Mouse (Mus musculus) megakaryocyte-erythroid progenitor cell, adult 5-6 weeks (primary cell): ENCODE results near the gene Slc25a34. TPM values are rescaled to one million over a fixed set of nuclear protein-coding genes. Genes with fewer than 3 reads are reported as not detected.

Experiments used
- ATAC-seq: replicated peaks from 2 replicates; pipeline ENCODE4 v1.8.0; 2016; ENCODE audit warnings: mild to moderate bottlenecking, inconsistent platforms; ENCODE audit not compliant: severe bottlenecking, poor library complexity, low FRiP score, low TSS enrichment
- total RNA-seq, 2 experiments: library from RNA; stranded (forward) in 1 of 2; stranded (reverse) in 1 of 2; fragments of 200-1000, 215-1000 nt in 1 of 2; fragments of >200 nt in 1 of 2; fragmentation: Nextera tagmentation in 1 of 2; gene quantifications; 2 replicates each; pipeline ENCODE4 v1.2.3; 2014 to 2017

The Slc25a34 gene
- total RNA-seq (2014; fragmentation: Nextera tagmentation) (not detected in 2 replicates), total RNA-seq (2017) (0.65 TPM in 1 of 2 replicates, not detected in the other)

DNA sequence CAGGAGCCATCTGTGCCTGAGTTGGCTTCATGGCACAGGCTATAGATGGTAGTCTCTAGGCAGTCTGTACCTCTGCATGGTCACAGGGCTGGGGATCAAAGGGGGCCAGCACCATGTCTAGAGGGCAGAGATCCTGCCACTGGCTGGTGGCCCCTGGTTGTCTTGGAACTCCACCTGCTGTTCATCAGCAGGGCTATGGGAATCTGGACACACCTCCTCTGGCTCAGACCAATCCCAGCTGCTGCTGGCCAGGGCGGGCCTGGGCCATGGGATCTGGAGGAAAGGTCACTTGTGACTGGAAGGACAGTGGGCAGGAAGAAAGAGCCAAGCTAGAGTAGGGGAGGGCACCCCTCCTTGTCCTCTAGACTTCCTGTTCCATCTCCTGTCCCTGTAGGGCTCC, at the start of gene Slc25a34:
Gene Slc25a34 (minus strand): TSS at position 156 of the 400 bp plus-strand sequence.
- ATAC-seq, result no peak

- 0 out of 2 replicates have a peak, but pooled peaks have one; percentile 24 for ATAC-seq
These were observed 48.7 kb upstream of the Slc25a34 start for GRCm38 (mm10) chr4:141672325-141672724.

- no peak for ATAC-seq
These were observed 47.8 kb upstream of the Slc25a34 start for GRCm38 (mm10) chr4:141671389-141671788.

- no peak for ATAC-seq
These were observed 46.5 kb upstream of the Slc25a34 start for GRCm38 (mm10) chr4:141669898-141670712.

- no peak for ATAC-seq
These were observed 41.2 kb upstream of the Slc25a34 start, which contains the start of gene Plekhm2 for GRCm38 (mm10) chr4:141664799-141665198. TSS of gene Plekhm2 (minus strand) at chr4:141664899.

DNA sequence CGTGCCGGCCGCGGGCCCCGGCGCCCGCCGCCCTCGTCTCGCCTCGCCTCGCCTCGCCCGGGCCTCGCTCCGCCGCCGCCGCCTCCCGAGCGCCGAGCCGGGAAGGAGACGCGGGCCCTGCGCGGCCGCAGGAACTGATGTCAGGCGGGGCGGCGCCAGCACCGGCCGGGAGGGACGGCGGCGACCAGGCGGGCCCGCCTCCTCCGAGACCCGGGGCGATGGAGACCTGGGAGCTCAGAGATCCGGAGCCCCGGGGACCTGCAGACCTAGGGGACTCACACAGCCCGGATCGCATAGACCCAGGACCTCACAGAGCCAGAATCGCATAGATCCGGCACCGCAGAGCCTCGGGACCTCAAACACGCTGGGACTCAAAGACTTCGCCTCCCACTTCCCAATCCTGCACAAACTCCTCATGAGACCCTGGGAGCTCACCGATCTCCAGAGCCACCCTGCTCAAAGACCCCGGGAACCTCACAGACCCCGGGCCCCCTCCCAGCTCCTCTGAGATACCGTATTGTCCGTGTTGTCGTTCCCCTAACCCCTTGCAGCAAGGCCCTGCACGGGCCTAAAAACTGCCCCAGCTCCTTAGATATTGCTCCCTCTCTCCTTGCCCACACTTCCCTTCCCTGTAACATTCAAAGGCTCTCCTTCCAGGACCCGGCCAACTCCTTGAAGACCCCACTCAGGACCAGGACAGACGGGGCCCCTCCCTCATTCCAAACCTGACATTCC, 40.6 kb upstream of the Slc25a34 start:
- peak; percentile 84 for ATAC-seq

GRCm38 (mm10) chr4:141663122-141663931, 39.7 kb upstream of the Slc25a34 start:
- ATAC-seq, result peak; percentile 24; the same call in 1 of the 2 replicates

DNA sequence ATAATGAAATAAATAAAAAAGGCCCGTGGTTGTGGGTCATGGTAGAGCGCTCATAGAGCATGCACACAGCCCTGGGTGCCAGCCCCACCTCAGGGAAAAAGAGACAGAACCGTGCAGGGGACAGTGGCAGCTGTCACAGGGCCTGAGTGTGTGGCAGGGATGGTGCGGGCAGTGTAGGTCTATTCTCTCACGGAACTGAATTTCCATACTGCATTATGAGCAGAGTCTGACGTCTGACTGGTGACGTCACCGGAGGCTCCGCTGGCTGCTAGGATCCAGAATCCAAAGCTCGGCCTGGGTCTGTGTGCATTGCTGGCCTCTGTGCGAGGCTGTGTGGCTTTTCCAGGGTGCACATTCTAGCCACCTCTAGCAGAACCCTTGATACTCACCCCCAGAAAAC, 37.3 kb upstream of the Slc25a34 start:
- ATAC-seq, result no peak

GRCm38 (mm10) chr4:141659739-141660138, 36.1 kb upstream of the Slc25a34 start:
- no peak for ATAC-seq

DNA sequence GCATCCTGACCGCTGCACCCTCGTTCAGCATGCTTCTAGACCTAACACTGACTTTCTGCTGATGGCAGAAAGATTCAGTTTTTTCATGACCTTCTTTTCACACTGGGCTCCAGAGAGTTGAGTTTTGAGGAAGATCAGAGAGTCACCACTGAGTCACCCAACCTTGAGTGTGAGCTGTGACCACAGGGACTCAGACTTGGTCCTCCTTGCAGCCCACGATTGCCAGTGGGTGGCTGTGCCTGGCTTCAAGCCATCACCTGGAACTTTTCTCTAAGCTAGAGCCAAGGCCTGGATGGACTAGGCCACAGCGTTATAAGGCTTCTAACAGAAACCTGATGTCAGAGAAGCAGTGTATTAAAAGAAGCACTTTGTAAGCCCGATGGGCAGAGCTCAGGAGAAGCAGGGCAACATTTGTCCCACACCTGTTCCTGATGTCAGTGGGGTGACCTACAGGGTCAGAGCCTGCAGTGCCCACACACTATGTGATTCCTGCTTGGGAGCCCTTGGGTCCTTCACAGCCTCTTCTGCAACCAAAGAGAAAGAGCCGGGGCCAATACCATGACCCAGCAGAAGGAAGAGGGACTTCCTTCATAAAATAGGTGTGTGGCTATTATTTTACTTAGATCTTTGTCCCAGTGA, 35.3 kb upstream of the Slc25a34 start:
- ATAC-seq, result no peak

- no peak for ATAC-seq
These were observed 33.3 kb upstream of the Slc25a34 start for GRCm38 (mm10) chr4:141656932-141657331.

- no peak for ATAC-seq
These were observed 32.4 kb upstream of the Slc25a34 start for GRCm38 (mm10) chr4:141655908-141656608.

DNA sequence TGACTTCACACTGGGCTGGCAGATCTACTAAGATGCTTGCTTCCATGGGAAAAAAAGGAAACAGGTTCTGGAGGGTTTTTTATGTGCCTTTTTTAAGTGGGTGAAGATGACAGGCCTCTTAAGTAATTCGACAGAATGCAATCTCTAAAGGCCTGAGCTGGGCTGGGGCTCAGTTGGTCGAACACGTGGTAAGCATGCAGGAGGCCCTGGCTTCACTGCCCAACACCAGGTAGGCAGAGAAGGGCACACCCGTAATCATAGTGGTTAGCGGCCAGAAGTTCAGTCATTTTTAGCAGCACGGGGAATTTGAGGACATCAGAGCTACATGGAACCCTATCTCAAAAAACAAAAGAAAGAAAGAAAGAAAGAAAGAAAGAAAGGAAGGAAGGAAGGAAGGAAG, 30.9 kb upstream of the Slc25a34 start:
- no peak for ATAC-seq

- no peak for ATAC-seq
These were observed 30.2 kb upstream of the Slc25a34 start for GRCm38 (mm10) chr4:141653813-141654212.

- no peak for ATAC-seq
These were observed 29.4 kb upstream of the Slc25a34 start for GRCm38 (mm10) chr4:141653044-141653443.

GRCm38 (mm10) chr4:141651944-141652343, 28.3 kb upstream of the Slc25a34 start:
- no peak for ATAC-seq

- no peak for ATAC-seq
These were observed 27.7 kb upstream of the Slc25a34 start for GRCm38 (mm10) chr4:141651286-141651685.

GRCm38 (mm10) chr4:141649244-141649643, 25.6 kb upstream of the Slc25a34 start:
- ATAC-seq, result no peak

DNA sequence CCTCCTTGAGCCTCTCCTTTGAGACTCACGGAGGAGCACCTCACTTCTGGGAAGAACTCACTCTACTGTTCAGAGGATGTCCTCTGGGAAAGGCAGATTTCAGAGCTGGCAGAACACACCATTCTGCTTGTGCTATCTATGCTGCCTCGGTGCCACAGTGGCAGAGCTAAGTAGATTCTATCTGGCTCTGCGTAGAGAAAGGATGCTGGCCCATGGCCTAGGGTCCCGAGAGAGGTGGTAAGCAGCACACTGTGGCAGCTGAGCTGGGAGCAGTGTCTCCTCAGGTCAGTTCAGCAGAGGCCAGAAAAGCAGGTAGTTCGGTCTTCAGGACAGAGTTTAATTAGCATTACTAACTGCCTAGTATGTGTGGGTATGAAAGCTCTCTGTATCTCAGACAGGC, 24.6 kb upstream of the Slc25a34 start:
- no peak for ATAC-seq
